Mouse (Mus musculus): ENCODE data around the gene Cnst.

DNA sequence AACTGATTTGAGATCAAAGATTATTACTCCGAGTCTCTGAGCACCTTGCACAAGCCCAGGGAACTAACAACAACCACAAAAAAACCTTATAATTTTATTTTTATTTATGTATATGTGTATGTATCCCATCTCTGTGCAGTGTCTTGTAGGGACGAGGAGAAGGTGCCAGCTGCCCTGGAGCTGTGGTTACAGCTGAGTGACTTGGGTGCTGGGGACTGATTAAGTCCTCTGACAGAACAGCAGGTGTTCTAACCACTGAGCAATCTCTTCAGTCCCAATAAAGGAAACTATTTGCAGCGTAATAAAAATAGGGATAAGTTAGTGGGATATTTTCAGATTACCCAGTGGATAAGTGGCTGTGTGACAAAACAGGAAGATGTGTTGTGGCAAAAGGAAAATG is 128.2 kb downstream of the Cnst start:
- TF ChIP-seq POLR2A (IDR thresholded peaks at IDR 0.05; ENCODE audit: low read depth, low read length), result no peak
- no peak for TF ChIP-seq CTCF (IDR thresholded peaks at IDR 0.05; ENCODE audit: extremely low read depth, insufficient read length, insufficient replicate concordance, low read depth, low read length)

All from small intestine, adult 2 months (tissue).